Mouse (Mus musculus) heart, adult 8-10 months (tissue): ENCODE data around the gene Tmsb15b1. TPM values are rescaled to one million over a fixed set of nuclear protein-coding genes. Genes with fewer than 3 reads are reported as not detected.
"Not testable (repeated sequence)": the region's sequence is repeated elsewhere in the genome, so short reads cannot be mapped to it uniquely, and the experiment has no call there.

Experiments
- DNase-seq: peaks from one replicate; pipeline ENCODE4 v3.0.0; 2022; ENCODE audit warnings: low spot score
- total RNA-seq, 4 experiments: library from RNA; stranded (reverse); gene quantifications; 2 replicates each; pipeline ENCODE4 v1.2.4; 2022

Tmsb15b1 gene
- not detected for total RNA-seq

DNA sequence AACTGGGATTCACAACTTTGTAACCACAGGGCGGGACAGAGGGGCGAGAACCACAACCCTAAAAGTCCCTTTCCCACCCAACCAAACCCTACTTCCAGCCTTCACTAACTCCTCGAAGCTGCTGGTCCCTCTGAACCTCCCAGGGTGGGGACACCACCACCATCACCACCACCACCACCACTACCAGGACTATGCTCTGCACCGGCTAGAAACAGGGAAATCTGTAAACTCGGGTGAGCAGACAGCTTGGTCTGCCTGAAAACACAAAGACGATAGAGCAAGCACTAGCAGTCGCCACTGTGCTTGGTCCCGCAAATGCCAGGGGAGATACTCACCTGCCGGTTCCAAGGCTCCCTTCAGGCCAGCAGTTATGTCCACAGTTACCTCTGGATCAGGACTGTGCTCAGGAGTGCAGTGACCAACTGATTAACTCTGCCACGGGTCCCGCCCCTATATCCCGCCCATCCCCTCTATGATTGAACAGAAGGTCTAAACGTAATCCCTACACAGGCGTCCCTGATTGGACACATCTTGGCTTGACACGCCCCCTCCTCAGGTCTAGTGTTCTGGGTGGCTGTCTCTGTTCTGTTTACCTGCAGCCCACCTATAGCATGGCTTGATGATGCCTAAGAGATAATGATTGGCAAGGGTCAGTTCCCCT lies at the start of gene Tmsb15b1, which contains the start of gene Tmsb15l:
TSS of gene Tmsb15b1 (minus strand) at position 451 of the 661 bp plus-strand sequence.
TSS of gene Tmsb15l (minus strand) at position 446 of the 661 bp plus-strand sequence.
- peak; percentile 7 for DNase-seq

DNA sequence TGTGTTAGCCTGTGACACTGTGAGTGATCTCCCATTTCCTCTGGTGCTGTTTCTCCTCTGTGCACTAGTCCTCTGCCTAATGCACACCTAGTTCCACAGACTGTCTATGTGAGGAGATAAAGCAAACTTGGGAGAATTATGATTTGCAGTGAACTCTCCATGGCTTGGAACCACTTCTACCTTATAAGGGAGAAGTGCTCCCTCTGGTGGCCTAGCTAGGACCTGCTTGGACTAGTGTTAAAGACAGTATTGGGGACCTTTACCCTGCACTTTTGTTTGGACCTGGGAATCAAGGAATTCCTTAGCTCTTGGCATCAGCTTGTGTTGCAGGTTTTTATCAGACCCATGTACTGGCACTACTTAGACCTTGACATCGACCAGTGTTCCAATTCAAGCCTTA lies 42.6 kb upstream of the Tmsb15b1 start:
- peak; percentile 33 for DNase-seq

DNA sequence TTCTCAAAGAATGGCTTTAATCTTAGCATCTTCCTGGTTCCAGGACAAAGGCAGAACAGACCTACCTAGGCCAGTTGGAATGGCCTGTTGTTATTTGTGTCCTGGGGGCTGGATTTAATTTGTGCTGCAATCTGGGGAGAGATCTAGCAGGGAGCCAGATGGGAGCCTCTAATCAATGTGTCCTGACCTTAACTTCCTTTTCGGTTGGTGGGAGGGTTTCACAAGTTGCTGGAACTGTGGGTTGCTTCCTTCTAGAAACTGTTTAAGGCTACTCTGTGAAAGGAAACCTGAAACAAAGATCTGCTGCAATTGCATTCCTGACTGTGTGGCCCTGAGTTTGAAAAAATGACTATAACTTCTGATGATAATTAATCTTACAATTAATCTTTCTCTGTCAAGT lies 41.0 kb upstream of the Tmsb15b1 start:
- DNase-seq: no peak

DNA sequence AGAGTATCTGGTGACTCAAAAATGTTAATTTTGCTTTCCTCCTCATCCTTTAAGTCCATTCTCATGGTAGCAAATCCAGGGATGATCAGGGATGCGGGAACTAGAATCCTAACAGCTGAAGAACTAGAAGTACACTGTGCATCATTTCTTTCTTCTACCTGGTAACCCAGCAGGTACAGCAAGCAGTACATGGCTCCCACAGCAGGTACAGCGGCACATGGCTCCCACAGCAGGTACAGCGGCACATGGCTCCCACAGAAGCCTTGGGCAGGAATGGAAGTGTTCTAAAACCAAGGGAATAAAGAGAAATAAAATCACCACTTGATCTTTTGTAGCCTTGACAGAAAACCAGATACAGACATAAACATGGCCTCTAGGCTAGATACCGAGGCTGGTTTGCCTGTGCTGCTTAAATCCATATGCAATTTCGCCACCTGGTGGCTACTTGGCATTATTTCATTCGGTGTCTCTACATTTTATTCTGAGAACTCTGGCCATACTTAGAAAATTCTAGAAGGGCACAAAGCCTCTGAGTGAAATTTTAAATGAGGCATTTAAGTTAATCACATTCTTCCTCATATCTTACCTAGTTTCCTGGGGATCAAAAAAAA lies 38.5 kb upstream of the Tmsb15b1 start:
- peak; percentile 24 for DNase-seq

DNA sequence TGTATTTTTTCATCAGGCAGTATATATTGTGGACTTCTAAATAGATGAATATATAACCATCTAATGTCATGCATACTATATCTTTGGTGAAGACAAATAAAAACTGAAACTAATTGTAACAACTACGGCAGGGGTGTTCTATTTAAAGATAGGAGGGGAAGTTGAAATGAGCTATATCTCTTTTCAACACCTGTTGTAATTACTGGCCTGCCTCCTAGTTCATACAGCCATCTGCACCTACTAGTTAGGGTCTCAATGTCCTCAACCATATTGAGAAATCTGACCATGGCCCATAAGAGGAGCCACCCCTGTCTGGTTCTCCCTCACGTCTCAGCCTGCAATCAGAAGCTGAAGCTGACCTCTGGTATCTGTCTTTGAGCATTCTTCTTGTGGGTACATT lies 19.6 kb upstream of the Tmsb15b1 start:
- no peak for DNase-seq

DNA sequence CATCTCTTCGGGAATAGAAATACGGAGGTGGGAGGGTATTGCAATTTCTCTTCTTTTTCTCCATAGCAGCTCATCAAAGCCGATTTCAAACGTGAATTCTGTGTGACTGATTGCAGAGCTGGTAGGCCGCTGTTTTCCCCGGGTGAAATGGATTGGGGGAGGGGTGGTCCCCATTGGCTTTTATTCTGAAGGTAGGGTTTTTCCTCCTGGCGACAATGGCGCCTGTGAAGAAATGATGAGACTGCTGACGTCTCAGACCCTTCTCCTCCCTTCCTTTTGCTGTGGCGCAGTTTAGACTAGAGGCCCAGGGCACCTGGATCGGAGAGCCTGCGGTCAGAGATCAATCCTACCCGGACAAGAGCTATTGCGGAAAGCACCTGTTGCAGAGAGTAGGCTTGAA lies 17.0 kb upstream of the Tmsb15b1 start:
- DNase-seq: no peak

DNA sequence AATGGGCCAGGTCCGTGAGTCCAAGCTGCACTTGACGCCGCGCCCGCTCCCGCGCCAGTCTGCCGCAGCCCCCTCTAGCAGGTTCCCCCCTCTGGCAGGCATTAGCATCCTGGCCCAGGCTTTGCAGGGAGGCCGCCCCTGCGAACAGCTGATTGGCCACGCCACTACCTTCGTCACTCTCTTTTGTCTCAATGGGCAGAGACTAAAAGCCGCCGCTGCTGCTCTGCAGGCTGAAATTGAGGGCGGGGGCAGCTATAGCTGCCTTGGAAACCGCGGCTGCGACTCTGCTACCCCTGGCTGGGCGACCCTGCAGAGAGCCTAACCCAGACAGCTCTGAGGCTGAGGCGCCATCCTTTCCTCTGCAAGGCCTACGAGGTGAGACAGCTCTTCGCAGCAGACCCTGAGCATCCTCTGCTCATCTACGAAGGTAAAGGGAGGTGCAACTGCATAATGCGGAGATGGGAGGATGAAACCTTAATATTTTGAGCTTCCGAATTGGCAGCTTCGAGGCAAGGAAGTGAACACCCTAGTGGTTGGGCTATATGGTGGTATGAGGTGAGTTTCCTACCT lies 16.4 kb upstream of the Tmsb15b1 start, which contains the start of gene Zcchc18:
TSS of gene Zcchc18 (plus strand) at position 178 of the 570 bp plus-strand sequence.
- peak; percentile 2 for DNase-seq

DNA sequence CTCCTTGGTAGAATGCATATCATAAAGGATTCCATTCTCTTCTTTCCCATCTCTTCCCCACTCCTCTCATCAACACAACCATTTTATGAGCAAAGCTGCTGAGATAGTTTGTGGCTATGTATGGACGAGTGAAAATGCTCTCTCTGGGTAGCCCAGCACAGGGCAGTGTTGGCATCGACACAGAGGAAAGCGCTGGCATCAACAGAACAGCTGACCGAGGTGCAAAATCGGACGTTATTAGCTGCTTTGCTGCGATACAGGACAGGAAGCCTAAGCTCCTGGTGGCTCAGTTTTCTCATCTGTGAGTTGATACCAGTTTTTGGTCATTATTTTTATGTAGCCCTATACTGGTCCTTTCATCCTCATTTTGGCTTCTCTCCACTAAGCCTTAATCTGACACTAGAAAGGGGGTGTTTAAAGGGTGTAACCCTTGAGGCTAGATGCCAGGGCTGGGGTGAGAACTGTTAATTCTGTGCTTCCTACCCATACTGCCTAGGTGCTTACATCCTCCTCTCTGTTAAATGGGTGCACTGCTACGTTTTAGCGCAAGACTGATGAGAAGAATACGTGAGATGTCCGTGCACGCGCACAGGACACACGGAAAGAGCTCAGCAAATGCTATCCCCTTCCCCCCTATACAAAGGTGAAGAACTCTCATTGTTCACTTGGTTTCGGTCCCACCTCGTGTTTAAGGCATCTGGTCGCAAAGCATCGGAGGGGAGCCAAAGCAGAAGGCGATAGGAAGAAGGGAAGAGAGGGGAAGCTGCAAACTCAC lies 15.7 kb upstream of the Tmsb15b1 start:
- DNase-seq: no peak

DNA sequence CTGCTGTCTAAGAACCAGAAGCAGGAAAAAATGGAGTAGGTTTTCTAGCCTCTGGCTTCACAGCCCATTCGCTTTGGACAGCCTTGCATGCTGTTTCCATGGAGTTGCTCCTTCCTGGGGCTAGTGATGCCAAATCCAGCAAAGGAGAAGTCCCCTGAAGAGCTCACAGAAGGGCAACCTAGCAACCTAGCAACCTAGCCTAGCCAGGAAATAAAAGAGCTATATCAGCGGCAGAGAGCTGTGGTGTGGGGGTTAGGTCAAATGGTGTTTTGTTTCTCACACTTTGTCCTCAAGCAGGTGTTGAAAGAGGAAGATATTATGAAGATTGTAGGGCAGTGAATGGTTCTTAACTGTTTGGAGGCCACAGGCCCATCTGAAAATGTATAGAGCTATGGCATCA lies 14.6 kb upstream of the Tmsb15b1 start:
- no peak for DNase-seq

DNA sequence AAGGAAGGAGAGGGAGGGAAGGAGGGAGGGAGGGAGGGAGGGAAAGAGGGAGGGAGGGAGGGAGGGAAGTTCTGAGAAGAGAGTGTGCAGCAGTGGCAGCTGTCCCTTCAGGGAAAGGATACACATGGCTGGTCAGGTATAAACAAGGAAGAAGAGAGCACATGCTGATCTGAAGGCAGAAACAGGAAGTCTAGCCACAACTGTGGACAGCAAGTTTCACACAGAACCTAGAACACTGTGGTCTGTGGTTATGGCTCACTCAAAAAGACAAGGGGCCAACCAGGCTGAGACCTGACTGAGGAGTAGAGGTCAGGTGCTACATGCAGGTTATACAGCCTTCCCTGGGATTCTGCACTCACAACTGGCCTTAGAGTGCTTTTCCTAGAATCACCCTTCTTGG lies 9.4 kb upstream of the Tmsb15b1 start:
- DNase-seq: no peak

DNA sequence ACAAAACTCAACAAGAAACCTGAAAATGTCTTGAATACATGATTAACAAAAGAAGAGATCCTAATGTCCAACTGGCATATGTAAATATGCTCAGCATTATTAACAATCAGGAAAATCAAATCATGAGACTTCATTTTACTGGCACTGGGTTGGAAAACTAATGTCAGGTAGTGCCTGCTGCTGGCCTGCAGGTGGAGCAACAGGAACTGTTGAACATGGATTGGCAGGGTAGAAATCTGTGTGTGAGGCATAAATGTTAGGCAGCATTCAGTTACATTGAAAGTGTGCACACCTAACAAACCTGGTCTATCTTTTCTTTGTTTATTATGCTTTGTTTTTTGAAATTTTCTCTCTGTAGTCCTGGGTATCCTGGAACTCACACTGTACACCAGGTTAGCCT lies 1.9 kb upstream of the Tmsb15b1 start:
- DNase-seq: no peak

DNA sequence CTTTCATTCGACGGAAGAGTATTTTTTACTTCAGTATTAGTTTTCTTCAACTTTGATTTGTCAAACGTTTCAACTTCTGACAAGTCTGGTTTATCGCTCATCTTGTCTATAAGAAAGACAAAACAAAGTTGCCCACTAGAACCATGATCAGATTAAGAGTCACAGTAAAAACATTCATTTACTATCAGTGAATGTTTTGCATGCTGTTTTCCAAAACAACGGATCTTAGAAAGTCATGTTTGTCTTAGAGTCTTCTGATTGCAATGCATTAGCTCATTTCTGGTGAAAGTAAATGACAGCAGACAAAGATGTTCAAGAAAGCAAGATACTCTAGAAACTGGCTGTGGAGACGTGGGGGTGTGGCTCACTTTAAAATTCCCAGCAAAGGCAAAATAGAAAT lies 1.3 kb downstream of the Tmsb15b1 start, which contains the start of gene Tmsb15b2:
TSS of gene Tmsb15b2 (minus strand) at position 101 of the 400 bp plus-strand sequence.
- DNase-seq: not testable (repeated sequence)

DNA sequence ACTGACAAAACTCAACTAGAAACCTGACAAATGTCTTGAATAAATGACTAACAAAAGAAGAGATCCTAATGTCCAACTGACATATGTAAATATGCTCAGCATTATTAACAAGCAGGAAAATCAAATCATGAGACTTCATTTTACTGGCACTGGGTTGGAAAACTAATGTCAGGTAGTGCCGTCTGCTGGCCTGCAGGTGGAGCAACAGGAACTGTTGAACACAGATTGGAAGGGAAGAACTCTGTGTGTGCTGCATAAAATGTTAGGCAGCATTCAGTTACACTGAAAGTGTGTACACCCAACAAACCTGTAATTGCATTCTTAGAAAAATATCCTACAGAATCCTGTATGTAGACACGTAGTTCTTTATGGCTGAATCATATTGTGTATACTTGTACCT lies 17.0 kb downstream of the Tmsb15b1 start:
- no peak for DNase-seq

DNA sequence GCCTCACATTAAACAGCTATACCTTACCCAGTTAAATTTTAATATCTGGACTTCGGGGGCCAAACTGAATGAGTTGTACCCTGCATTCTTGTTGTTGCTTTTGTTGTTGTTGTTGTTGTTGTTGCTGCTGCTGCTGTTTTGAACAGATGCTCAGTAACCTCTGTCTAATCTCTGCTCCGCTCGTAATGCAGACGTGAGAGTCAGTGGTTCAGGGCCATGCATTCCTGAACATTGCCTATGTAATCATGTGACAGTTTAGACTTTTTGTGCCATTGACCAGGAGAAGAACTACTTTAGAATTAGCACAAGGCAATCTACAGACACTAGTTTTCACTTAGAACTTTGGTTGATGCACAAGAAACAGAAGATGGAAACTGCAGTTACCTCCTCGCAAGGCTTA lies 18.4 kb downstream of the Tmsb15b1 start:
- not testable (repeated sequence) for DNase-seq

DNA sequence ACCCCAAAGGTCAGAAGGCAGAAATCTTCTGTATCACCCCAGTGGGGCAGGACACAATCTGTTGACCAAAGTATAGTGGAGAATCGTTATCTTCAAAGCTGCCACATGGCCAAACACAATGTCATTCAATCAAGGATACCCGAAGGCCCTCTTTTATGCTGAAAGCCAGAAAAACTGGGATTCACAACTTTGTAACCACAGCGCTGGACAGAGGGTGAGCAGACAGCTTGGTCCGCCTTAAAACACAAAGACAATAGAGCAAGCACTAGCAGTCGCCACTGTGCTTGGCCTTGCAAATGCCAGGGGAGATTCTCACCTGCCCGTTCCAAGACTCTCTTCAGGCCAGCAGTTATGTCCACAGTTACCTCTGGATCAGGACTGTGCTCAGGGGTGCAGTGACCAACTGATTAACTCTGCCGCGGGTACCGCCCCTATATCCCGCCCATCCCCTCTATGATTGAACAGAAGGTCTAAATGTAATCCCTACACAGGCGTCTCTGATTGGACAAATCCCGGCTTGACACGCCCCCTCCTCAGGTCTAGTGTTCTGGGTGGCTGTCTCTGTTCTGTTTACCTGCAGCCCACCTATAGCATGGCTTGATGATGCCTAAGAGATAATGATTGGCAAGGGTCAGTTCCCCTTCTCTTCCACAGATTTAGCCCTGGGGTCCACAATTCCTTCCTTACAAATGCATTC lies 18.9 kb downstream of the Tmsb15b1 start:
- not testable (repeated sequence) for DNase-seq

DNA sequence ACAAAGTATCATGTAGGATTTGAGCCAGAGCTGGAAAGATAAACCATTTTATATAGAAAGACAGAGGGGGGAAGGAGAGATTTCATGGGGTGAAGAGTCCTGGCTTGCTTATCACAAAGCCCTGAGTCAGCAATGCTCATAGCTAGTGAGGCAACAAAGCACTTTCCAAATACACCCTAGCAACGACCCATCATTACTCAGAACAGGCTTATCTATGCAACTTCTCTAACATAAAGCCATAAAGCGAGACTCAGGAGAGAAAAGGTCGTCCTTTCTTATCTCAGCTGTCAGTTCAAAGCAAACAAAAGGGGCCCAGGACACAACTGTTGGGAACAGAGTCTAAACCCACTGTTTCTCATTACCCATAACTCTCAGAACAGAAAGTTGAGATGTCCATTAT lies 38.7 kb downstream of the Tmsb15b1 start:
- no peak for DNase-seq

DNA sequence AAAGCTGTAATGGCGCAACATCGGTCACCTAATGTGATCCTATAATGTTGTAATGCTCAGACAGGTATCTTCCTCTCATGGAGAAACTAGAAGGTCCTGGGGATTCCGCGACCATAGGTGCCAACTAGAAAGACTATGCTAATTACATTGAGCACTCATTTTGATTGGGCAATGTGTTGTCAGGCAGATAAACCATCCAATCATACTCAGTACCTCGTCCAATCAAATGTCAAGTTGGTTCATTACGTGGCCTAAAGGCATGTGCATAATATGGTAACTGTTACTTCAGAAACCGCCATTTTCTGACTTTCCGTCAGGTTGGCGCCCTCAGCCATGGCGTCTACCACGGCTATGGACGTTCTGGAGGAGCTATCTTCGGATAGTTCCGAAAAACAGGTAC lies 49.6 kb downstream of the Tmsb15b1 start, which contains the start of gene H2bfm:
TSS of gene H2bfm (plus strand) at position 295 of the 400 bp plus-strand sequence.
- no peak for DNase-seq

DNA sequence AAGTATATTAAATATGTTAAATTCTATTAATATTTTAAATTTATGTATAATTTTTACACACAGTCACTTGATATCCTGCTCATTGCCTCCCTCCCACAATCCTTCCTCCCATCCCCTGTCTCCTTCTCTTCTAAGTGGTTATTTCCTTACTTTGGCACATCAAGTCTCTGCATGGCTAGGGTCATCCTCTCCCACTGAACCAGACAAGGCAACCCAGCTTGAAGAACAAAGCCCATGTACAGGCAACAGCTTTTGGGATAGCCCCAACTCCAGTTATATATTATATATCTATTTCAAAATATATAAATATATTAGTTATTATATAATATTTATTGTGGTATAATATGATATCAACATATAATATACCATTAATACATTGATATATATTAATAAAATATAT lies 50.8 kb downstream of the Tmsb15b1 start:
- no peak for DNase-seq
